Mouse (Mus musculus) testis, postnatal 10 days (tissue): ENCODE measurements around the gene Ap5s1.

Source experiments
- DNase-seq: peaks from one replicate; pipeline ENCODE4 v3.0.0; 2021; ENCODE audit warnings: low spot score

Ap5s1 gene

GRCm38 (mm10) chr2:131187602-131187922, 19.3 kb upstream of the Ap5s1 start:
- DNase-seq = no peak

- DNase-seq = no peak
Measured at GRCm38 (mm10) chr2:131188311-131188710, 18.6 kb upstream of the Ap5s1 start.

GRCm38 (mm10) chr2:131189521-131190309, 17.2 kb upstream of the Ap5s1 start:
- no peak for DNase-seq

- DNase-seq = no peak
Measured at GRCm38 (mm10) chr2:131190344-131191004, 16.4 kb upstream of the Ap5s1 start.

GRCm38 (mm10) chr2:131191005-131191390, 15.9 kb upstream of the Ap5s1 start:
- no peak for DNase-seq

- DNase-seq = no peak
Measured at GRCm38 (mm10) chr2:131196606-131197316, 10.1 kb upstream of the Ap5s1 start.

GRCm38 (mm10) chr2:131200710-131201109, 6.2 kb upstream of the Ap5s1 start:
- no peak for DNase-seq

- DNase-seq = no peak
Measured at GRCm38 (mm10) chr2:131201262-131201661, 5.6 kb upstream of the Ap5s1 start.

GRCm38 (mm10) chr2:131203816-131204409, 3.0 kb upstream of the Ap5s1 start:
- DNase-seq = no peak

- peak; percentile 95 for DNase-seq
Measured at GRCm38 (mm10) chr2:131204410-131204981, 2.4 kb upstream of the Ap5s1 start.

GRCm38 (mm10) chr2:131205521-131206182, 1.2 kb upstream of the Ap5s1 start:
- DNase-seq = no peak

GRCm38 (mm10) chr2:131208356-131208755, 1.5 kb downstream of the Ap5s1 start:
- DNase-seq = no peak

GRCm38 (mm10) chr2:131209125-131209795, 2.4 kb downstream of the Ap5s1 start:
- no peak for DNase-seq

GRCm38 (mm10) chr2:131209969-131210792, 3.3 kb downstream of the Ap5s1 start:
- DNase-seq = peak; percentile 96

- DNase-seq = no peak
Measured at GRCm38 (mm10) chr2:131211026-131211615, 4.2 kb downstream of the Ap5s1 start.

- DNase-seq = no peak
Measured at GRCm38 (mm10) chr2:131213773-131214172, 6.9 kb downstream of the Ap5s1 start.

- no peak for DNase-seq
Measured at GRCm38 (mm10) chr2:131215941-131216858, 9.3 kb downstream of the Ap5s1 start.

- no peak for DNase-seq
Measured at GRCm38 (mm10) chr2:131220030-131220429, 13.2 kb downstream of the Ap5s1 start.
